Mouse (Mus musculus) lung, embryonic 15.5 days (tissue): Measurements from ENCODE around the gene Ppfia2. TPM values are rescaled to one million over a fixed set of nuclear protein-coding genes. Genes with fewer than 3 reads are reported as not detected.

Experiments
- ATAC-seq: fragments of 200-750 bp; cut with Nextera tagmentation; 2 replicates; pipeline ENCODE4 v1.8.0; 2017; ENCODE audit warnings: moderate number of reproducible peaks, borderline replicate concordance; ENCODE audit not compliant: low FRiP score, low TSS enrichment; ENCODE audit errors: extremely low read depth
- H3K27ac ChIP-seq: fragments of 300-500 bp; sonication (generic); 2 replicates; pipeline ENCODE4 v1.5.1; 2015; ENCODE audit warnings: moderate library complexity, mild to moderate bottlenecking, inconsistent platforms
- H3K27me3 ChIP-seq: fragments of 300-500 bp; sonication (generic); 2 replicates; pipeline ENCODE4 v1.6.1; 2015; ENCODE audit warnings: inconsistent platforms
- H3K36me3 ChIP-seq: fragments of 300-500 bp; sonication (generic); 2 replicates; pipeline ENCODE4 v1.6.1; 2015; ENCODE audit warnings: inconsistent platforms
- H3K4me1 ChIP-seq: fragments of 300-500 bp; sonication (generic); 2 replicates; pipeline ENCODE4 v1.6.1; 2015; ENCODE audit warnings: inconsistent platforms
- H3K4me2 ChIP-seq: fragments of 300-500 bp; sonication (generic); 2 replicates; pipeline ENCODE4 v1.6.1; 2015; ENCODE audit warnings: inconsistent platforms, mild to moderate bottlenecking, moderate library complexity
- H3K4me3 ChIP-seq: fragments of 300-500 bp; sonication (generic); 2 replicates; pipeline ENCODE4 v1.5.1; 2015; ENCODE audit warnings: mild to moderate bottlenecking, inconsistent platforms
- H3K9ac ChIP-seq: fragments of 300-500 bp; sonication (generic); 2 replicates; pipeline ENCODE4 v1.6.1; 2015; ENCODE audit warnings: inconsistent platforms
- H3K9me3 ChIP-seq: fragments of 300-500 bp; sonication (generic); 2 replicates; pipeline ENCODE4 v1.6.1; 2016; ENCODE audit warnings: inconsistent platforms
- WGBS: fragments of 180-500 bp; shearing (Covaris S2); methylation state at CpG from one replicate; pipeline ENCODE4 v1.1.7; 2015; 5-methylcytosine and 5-hydroxymethylcytosine counted together
- polyA plus RNA-seq: library from polyadenylated mRNA; unstranded; fragments of >200 nt; fragmentation: Nextera tagmentation; extraction: Ambion mirVana; gene quantifications from 2 replicates; pipeline ENCODE4 v1.2.1, GENCODE M21; 2015

Ppfia2 gene
- 0.31 and 0.44 TPM in 2 replicates for polyA plus RNA-seq

DNA sequence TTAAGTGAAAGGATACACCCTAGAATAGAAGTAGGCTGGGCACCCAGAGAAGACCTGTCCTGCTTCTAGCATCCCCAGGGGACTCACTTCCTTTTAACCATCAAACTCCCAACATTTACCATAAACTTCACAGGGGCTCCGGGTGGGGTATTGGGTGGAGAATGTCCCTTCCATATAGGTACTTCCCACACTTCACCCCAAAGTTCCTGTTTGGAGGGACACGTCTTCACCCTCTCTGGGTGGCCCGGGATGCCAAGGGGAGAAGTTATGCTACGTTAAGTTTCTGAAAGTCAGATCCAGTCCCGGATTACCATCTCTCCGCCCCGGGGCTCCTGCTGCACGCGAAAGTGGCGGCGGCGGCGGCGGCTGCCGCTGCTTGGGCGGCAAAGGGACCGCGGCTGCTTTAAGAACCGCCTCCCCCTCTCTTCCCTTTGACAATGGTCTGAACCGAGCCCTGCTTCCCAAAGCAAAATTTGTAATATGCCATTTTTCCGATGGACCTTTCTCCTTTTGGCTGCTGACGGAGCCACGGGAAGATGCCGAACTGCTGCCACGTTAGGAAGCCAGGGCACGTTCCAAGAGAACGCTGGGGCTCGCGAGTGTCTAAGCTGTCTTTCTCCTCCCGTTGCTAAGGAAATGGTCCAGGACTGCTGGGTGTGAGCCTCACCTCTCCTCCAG is at the start of gene Ppfia2:
Ppfia2 (plus strand) TSS at position 485 of the 678 bp plus-strand sequence.
- no peak within 1 kb of the TSS for H3K27ac ChIP-seq
- H3K4me3 ChIP-seq = peak within 1 kb of the TSS; percentile 49
- H3K4me1 ChIP-seq = peaks cover 14% of the 10 kb centered on the region
- WGBS = under 1% methylated on average over 30 of the region's 30 CpGs
- no peaks in the 10 kb centered on the region for H3K9me3 ChIP-seq
- H3K36me3 ChIP-seq = no peaks in the 10 kb centered on the region
- H3K4me2 ChIP-seq = peak within 1 kb of the TSS; percentile 78
- H3K9ac ChIP-seq = no peak within 1 kb of the TSS
- peak; percentile 86 for ATAC-seq
- peaks cover 12% of the 10 kb centered on the region; the same call in 1 of the 2 replicates for H3K27me3 ChIP-seq

- H3K9me3 ChIP-seq = no peaks in the 10 kb centered on the region
- H3K27me3 ChIP-seq = peaks cover 12% of the 10 kb centered on the region; the same call in 1 of the 2 replicates
- WGBS = 3% methylated on average over 19 of the region's 19 CpGs
- no peak overlapping the region for H3K27ac ChIP-seq
- no peak overlapping the region for H3K9ac ChIP-seq
- H3K4me2 ChIP-seq = peak overlapping the region; percentile 78
- peaks cover 14% of the 10 kb centered on the region for H3K4me1 ChIP-seq
- H3K36me3 ChIP-seq = no peaks in the 10 kb centered on the region
- peak overlapping the region; percentile 49 for H3K4me3 ChIP-seq
- no peak for ATAC-seq
Measured at GRCm38 (mm10) chr10:106468956-106469721, 1.0 kb upstream of the Ppfia2 start.

DNA sequence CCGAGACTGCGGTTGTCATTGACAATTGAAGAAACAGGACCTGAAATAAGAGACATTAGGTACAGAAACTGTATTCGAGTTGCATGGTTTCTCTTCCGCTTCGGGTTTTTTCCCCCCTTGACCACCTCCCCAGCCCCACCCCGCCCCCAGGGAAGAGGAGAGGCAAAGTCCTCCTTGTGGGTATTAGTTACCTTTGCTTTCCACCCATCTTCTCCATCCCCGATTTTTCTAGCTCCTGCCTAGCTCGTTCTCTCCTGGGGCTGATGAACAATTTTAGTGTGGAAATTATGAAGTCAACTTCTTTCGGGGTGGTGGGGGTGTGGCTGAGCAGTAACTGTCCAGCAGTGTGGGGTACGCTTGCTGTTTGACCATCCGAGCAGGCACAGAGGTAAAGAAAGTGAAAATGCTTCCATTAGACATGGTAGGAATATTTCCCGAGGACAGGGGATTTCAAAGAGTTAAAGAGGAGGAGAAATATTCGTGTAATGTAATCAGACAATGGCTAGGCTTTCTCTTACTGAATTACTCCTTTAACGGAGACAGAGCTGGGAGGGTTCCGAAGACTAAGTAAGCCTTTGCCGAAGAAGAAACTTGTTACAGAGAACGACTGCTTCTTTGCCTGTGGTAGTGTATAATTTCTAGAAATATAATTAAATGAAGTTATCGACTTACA is 530 bp downstream of the Ppfia2 start:
- peaks cover 14% of the 10 kb centered on the region for H3K4me1 ChIP-seq
- peak overlapping the region; percentile 78 for H3K4me2 ChIP-seq
- H3K9ac ChIP-seq = no peak overlapping the region
- WGBS = 8% methylated on average over 17 of the region's 18 CpGs
- H3K4me3 ChIP-seq = peak overlapping the region; percentile 49
- H3K9me3 ChIP-seq = no peaks in the 10 kb centered on the region
- no peaks in the 10 kb centered on the region for H3K36me3 ChIP-seq
- H3K27me3 ChIP-seq = peaks cover 12% of the 10 kb centered on the region; the same call in 1 of the 2 replicates
- ATAC-seq = no peak
- no peak overlapping the region for H3K27ac ChIP-seq

DNA sequence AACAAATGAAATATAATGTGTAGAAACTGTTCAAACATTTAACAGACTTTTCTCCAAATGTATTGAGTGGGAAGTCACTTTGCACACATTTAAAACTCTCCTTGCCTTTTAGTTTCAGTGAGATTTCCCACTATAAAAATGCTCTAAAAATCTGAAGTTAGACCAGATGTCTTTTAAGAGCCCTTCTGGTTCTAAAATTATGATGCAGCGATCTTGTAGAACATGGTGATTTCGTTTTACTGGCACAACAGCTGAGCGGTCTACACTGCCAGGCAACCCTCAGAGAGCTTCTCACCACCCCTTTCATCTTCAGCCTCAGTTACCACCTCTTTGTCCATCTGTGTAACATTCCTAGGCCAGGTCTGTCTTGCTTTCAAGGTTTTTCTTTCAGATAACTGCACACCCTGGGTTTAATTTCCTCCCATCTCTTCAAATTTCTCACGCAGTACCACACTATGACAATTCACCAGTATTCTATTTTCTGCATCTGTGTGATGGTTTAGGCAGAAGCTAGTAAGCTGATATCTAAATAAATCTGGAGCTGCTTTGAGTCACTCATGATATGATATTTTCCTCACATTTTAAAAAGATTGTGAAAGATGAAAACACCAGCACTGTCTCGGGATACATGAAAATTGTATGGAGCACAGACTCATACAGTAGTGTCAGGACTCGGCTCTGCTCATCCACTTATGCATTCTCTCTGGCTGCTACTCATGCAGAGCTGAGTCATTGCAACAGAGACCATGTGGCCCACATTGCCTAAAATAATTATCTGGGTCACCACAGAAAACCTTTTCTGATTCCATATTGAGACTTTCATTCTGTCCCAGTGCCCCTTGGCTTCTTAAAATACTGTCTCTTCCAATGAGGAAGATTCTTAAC is 39.4 kb downstream of the Ppfia2 start:
- Histone ChIP-seq H3K4me1 (no peaks in the 10 kb centered on the region), H3K9ac (no peak overlapping the region), H3K27ac (no peak overlapping the region), H3K4me2 (no peak overlapping the region), H3K4me3 (no peak overlapping the region), H3K36me3 (no peaks in the 10 kb centered on the region), H3K27me3 (no peaks in the 10 kb centered on the region), H3K9me3 (no peaks in the 10 kb centered on the region)
- ATAC-seq = no peak
- 72% methylated on average over 6 of the region's 6 CpGs for WGBS

- no peaks in the 10 kb centered on the region for H3K27me3 ChIP-seq
- ATAC-seq = no peak
- no peaks in the 10 kb centered on the region for H3K4me1 ChIP-seq
- no peak overlapping the region for H3K4me3 ChIP-seq
- H3K9me3 ChIP-seq = no peaks in the 10 kb centered on the region
- no peak overlapping the region for H3K27ac ChIP-seq
- H3K9ac ChIP-seq = no peak overlapping the region
- 37% methylated on average over 4 of the region's 4 CpGs for WGBS
- no peaks in the 10 kb centered on the region for H3K36me3 ChIP-seq
- no peak overlapping the region for H3K4me2 ChIP-seq
Measured at GRCm38 (mm10) chr10:106566036-106566435, 95.9 kb downstream of the Ppfia2 start.

- H3K9me3 ChIP-seq = no peaks in the 10 kb centered on the region
- no peaks in the 10 kb centered on the region for H3K36me3 ChIP-seq
- 55% methylated on average over 4 of the region's 4 CpGs for WGBS
- H3K4me3 ChIP-seq = no peak overlapping the region
- H3K4me1 ChIP-seq = no peaks in the 10 kb centered on the region
- no peak overlapping the region for H3K4me2 ChIP-seq
- no peak overlapping the region for H3K27ac ChIP-seq
- ATAC-seq = no peak
- no peak overlapping the region for H3K9ac ChIP-seq
- H3K27me3 ChIP-seq = no peaks in the 10 kb centered on the region
Measured at GRCm38 (mm10) chr10:106585026-106585425, 114.9 kb downstream of the Ppfia2 start.

DNA sequence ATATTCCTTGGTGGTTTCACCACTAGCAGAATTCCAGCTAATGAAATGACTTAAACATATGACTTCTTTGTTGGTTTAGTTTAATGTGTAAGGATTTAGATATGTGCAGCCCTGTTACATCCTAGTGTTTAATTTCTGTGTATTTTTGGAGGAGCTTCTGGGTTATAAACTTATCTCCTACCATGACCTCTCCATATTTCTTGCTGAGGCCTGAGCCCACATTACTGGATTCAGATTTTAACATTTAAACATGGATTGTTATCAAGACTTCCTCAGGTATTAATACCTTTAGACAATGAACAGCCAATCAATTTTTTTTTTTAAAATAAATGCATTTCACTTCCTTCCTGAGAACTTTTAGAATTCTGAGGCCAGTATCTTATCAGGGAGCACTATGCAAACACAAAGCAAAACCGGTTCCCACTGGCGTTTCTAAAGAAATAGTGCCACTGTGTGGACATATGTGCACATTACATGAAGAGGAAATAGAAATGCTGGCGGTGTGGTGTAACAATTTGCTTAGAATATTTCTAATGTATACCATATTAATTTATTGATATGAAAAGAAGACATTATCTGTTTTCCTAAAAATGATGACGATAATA is 115.4 kb downstream of the Ppfia2 start:
- Histone ChIP-seq H3K4me2 (no peak overlapping the region), H3K27ac (no peak overlapping the region), H3K27me3 (no peaks in the 10 kb centered on the region), H3K4me1 (no peaks in the 10 kb centered on the region), H3K4me3 (no peak overlapping the region), H3K36me3 (no peaks in the 10 kb centered on the region), H3K9ac (no peak overlapping the region), H3K9me3 (no peaks in the 10 kb centered on the region)
- 3% methylated on average over 4 of the region's 4 CpGs for WGBS
- ATAC-seq = peak; percentile 11; the same call in 1 of the 2 replicates

GRCm38 (mm10) chr10:106587817-106588216 is 117.7 kb downstream of the Ppfia2 start:
- H3K4me1 ChIP-seq = no peaks in the 10 kb centered on the region
- no peak overlapping the region for H3K4me3 ChIP-seq
- no peaks in the 10 kb centered on the region for H3K27me3 ChIP-seq
- H3K9ac ChIP-seq = no peak overlapping the region
- no peak overlapping the region for H3K27ac ChIP-seq
- H3K36me3 ChIP-seq = no peaks in the 10 kb centered on the region
- no peak overlapping the region for H3K4me2 ChIP-seq
- 73% methylated on average over 5 of the region's 5 CpGs for WGBS
- H3K9me3 ChIP-seq = no peaks in the 10 kb centered on the region
- no peak for ATAC-seq

GRCm38 (mm10) chr10:106590944-106591343 is 120.8 kb downstream of the Ppfia2 start:
- Histone ChIP-seq H3K4me1 (no peaks in the 10 kb centered on the region), H3K4me3 (no peak overlapping the region), H3K36me3 (no peaks in the 10 kb centered on the region), H3K4me2 (no peak overlapping the region), H3K9me3 (no peaks in the 10 kb centered on the region), H3K27me3 (no peaks in the 10 kb centered on the region), H3K9ac (no peak overlapping the region), H3K27ac (no peak overlapping the region)
- 80% methylated on average over 1 of the region's 1 CpGs for WGBS
- ATAC-seq = no peak

DNA sequence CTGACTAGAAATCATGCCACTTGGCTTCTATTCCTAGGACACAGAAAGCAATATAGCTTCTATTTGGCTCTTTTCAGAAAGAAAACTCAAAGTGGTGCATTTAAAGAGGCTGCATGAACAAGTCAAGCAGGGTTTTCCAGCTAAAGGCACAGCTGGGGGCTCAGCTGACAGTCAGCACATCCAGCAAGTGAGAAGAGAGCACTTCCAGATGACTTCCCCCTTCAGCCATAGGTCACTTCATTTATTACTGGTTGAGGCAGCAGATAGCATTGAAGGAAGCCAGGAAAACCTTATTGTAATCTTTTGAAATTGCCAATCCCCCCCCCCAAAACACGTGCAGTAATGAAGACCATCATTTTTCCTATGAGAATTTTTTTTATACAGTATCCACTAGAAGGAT is 126.8 kb downstream of the Ppfia2 start:
- Histone ChIP-seq H3K4me2 (no peak overlapping the region), H3K9me3 (no peaks in the 10 kb centered on the region), H3K27me3 (no peaks in the 10 kb centered on the region), H3K27ac (no peak overlapping the region), H3K36me3 (no peaks in the 10 kb centered on the region), H3K4me3 (no peak overlapping the region), H3K4me1 (no peaks in the 10 kb centered on the region), H3K9ac (no peak overlapping the region)
- no peak for ATAC-seq
- WGBS = 36% methylated on average over 1 of the region's 1 CpGs

- WGBS = 67% methylated on average over 5 of the region's 5 CpGs
- no peaks in the 10 kb centered on the region for H3K4me1 ChIP-seq
- no peaks in the 10 kb centered on the region for H3K9me3 ChIP-seq
- H3K27me3 ChIP-seq = no peaks in the 10 kb centered on the region
- ATAC-seq = no peak
- no peak overlapping the region for H3K4me2 ChIP-seq
- no peak overlapping the region for H3K4me3 ChIP-seq
- no peaks in the 10 kb centered on the region for H3K36me3 ChIP-seq
- no peak overlapping the region for H3K9ac ChIP-seq
- no peak overlapping the region for H3K27ac ChIP-seq
Measured at GRCm38 (mm10) chr10:106603319-106603898, 133.3 kb downstream of the Ppfia2 start.
